Mouse (Mus musculus) forebrain, embryonic 13.5 days (tissue): ENCODE results near the gene Agap3. TPM values are rescaled to one million over a fixed set of nuclear protein-coding genes. Genes with fewer than 3 reads are reported as not detected.
A peak's percentile ranks its signal among the peaks of the same experiment; 100 is the strongest.

Source experiments
- ATAC-seq: fragments of 200-750 bp; cut with Nextera tagmentation; 2 replicates; pipeline ENCODE4 v1.8.0; 2017
- H3K27ac ChIP-seq: fragments of 300-500 bp; sonication (generic); 2 replicates; pipeline ENCODE4 v1.5.1; 2015; ENCODE audit warnings: inconsistent platforms, mild to moderate bottlenecking, moderate library complexity
- H3K27me3 ChIP-seq: fragments of 300-500 bp; sonication (generic); 2 replicates; pipeline ENCODE4 v1.6.1; 2015; ENCODE audit warnings: mild to moderate bottlenecking, inconsistent platforms
- H3K36me3 ChIP-seq: fragments of 300-500 bp; sonication (generic); 2 replicates; pipeline ENCODE4 v1.6.1; 2015; ENCODE audit warnings: mild to moderate bottlenecking, inconsistent platforms; ENCODE audit not compliant: poor library complexity, severe bottlenecking
- H3K4me1 ChIP-seq: fragments of 300-500 bp; sonication (generic); 2 replicates; pipeline ENCODE4 v1.6.1; 2015; ENCODE audit warnings: inconsistent platforms
- H3K4me2 ChIP-seq: fragments of 300-500 bp; sonication (generic); 2 replicates; pipeline ENCODE4 v1.6.1; 2015; ENCODE audit warnings: inconsistent platforms, mild to moderate bottlenecking, moderate library complexity
- H3K4me3 ChIP-seq: fragments of 300-500 bp; sonication (generic); 2 replicates; pipeline ENCODE4 v1.5.1; 2015; ENCODE audit warnings: mild to moderate bottlenecking, inconsistent platforms
- H3K9ac ChIP-seq: fragments of 300-500 bp; sonication (generic); 2 replicates; pipeline ENCODE4 v1.6.1; 2015; ENCODE audit warnings: mild to moderate bottlenecking, inconsistent platforms
- H3K9me3 ChIP-seq: fragments of 300-500 bp; sonication (generic); replicated peaks from 2 replicates; pipeline ENCODE4 v1.6.1; 2016; ENCODE audit warnings: inconsistent platforms
- WGBS: fragments of 180-500 bp; shearing (Covaris S2); methylation state at CpG from one replicate; pipeline ENCODE4 v1.1.7; 2015; 5-methylcytosine and 5-hydroxymethylcytosine counted together
- polyA plus RNA-seq: library from polyadenylated mRNA; unstranded; fragments of >200 nt; fragmentation: Nextera tagmentation; extraction: Ambion mirVana; gene quantifications from 2 replicates; pipeline ENCODE4 v1.2.1, GENCODE M21; 2015

Agap3 gene
- polyA plus RNA-seq: 38.0 and 39.2 TPM in 2 replicates

DNA sequence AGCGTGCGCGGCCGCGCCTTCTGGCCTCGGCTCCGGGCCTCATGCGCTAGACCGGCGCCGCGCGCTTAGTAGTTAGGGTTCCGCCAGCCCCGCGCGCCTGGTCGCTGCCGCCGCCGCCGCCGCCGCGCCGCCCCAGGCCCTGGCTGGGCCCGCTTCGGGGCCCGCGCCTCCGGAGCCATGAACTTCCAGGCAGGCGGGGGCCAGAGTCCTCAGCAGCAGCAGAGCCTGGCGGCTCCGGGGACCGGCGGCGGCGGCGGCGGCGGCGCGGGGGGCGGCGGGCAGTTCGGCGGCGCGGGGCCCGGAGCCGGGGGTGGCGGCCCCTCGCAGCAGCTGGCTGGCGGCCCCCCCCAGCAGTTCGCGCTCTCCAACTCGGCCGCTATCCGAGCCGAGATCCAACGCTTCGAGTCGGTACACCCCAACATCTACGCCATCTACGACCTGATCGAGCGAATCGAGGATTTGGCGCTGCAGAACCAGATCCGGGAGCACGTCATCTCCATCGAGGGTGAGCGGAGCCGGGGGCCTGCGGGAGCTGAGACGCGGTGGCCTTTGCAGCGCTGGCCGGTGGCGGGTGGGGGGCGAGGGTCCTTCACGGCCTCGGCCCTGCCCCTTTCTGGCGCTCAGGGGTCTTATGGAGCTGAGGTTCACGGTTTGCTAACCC lies at the start of gene Agap3:
Gene Agap3 (plus strand): TSS at position 148 of the 661 bp plus-strand sequence.
- Histone ChIP-seq H3K36me3 (peaks cover 8% of the 10 kb centered on the region; the same call in 1 of the 2 replicates), H3K4me2 (peak within 1 kb of the TSS; percentile 100), H3K9me3 (no peaks in the 10 kb centered on the region), H3K9ac (peak within 1 kb of the TSS; percentile 96), H3K4me1 (peaks cover 57% of the 10 kb centered on the region), H3K4me3 (peak within 1 kb of the TSS; percentile 94), H3K27me3 (peaks cover 12% of the 10 kb centered on the region), H3K27ac (peak within 1 kb of the TSS; percentile 93)
- WGBS: under 1% methylated on average over 34 of the region's 85 CpGs
- peak; percentile 58 for ATAC-seq

DNA sequence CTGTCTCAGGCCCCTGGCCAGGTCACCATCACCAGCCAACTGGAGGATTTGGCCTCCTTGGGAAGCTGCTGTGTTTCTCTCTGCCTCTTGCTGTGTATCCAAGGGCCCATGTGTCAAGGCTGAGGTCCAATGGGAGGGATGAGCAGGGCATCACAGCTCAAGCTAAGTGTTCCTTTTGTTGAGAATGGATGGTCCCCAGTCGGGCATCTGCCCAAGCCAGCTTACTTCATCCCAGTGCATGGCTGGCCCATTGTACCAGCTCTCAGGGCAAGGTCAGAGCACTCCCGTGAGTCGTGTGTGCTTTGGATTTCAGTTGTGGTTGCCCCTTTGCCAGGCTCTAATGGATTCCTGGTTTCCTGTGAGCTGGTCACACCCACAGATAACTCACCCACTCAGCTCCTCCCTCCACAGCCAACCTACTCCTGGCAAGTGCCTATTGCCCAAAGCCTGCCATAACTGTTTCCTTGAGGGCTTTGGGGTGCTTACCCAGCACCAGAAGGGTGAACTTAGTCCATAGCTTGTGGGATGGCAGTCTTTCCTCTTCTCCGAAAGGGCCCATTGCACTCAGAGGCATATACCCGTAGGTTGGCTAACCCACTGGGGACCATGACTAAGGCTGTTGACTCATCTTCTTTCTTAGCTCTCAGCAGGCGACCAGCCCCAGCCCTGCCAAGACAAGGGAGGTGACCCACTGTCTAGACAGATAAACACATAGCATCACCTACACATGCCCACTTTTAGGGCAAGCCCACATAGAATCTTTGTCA lies 47.2 kb upstream of the Agap3 start:
- H3K4me1 ChIP-seq: no peaks in the 10 kb centered on the region
- no peak overlapping the region for H3K4me2 ChIP-seq
- H3K36me3 ChIP-seq: peaks cover 66% of the 10 kb centered on the region
- H3K27me3 ChIP-seq: no peaks in the 10 kb centered on the region
- H3K27ac ChIP-seq: no peak overlapping the region
- ATAC-seq: no peak
- no peak overlapping the region for H3K9ac ChIP-seq
- no peak overlapping the region for H3K4me3 ChIP-seq
- WGBS: 81% methylated on average over 6 of the region's 6 CpGs
- no peaks in the 10 kb centered on the region for H3K9me3 ChIP-seq

- no peaks in the 10 kb centered on the region for H3K9me3 ChIP-seq
- H3K4me1 ChIP-seq: no peaks in the 10 kb centered on the region
- H3K27ac ChIP-seq: no peak overlapping the region
- H3K4me2 ChIP-seq: no peak overlapping the region
- no peak for ATAC-seq
- H3K9ac ChIP-seq: no peak overlapping the region
- WGBS: 70% methylated on average over 3 of the region's 3 CpGs
- peaks cover 65% of the 10 kb centered on the region for H3K36me3 ChIP-seq
- no peaks in the 10 kb centered on the region for H3K27me3 ChIP-seq
- no peak overlapping the region for H3K4me3 ChIP-seq
Observed at GRCm38 (mm10) chr5:24405389-24405876, 46.5 kb upstream of the Agap3 start.

DNA sequence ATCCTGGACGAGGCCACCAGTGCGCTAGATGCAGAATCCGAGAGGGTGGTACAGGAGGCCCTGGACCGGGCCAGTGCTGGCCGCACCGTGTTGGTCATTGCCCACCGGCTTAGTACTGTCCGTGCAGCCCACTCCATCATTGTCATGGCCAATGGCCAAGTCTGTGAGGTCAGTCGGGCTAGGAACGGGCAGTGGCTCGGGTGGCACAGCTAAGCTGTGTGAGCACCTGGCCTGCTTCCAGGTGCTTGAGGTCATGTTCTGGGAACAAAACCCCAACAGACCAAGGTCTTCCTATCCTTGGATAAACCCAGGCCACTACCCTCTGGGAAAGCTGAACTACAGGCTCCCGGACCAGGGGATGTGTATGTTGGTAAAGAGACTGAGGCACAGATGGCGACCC lies 43.3 kb upstream of the Agap3 start:
- Histone ChIP-seq H3K4me3 (no peak overlapping the region), H3K27ac (no peak overlapping the region), H3K4me2 (no peak overlapping the region), H3K27me3 (0 out of 2 replicates have a peak, but pooled peaks cover under 1% of the 10 kb centered on the region), H3K4me1 (no peaks in the 10 kb centered on the region), H3K9ac (no peak overlapping the region), H3K9me3 (no peaks in the 10 kb centered on the region), H3K36me3 (peaks cover 36% of the 10 kb centered on the region)
- no peak for ATAC-seq
- 88% methylated on average over 13 of the region's 13 CpGs for WGBS

DNA sequence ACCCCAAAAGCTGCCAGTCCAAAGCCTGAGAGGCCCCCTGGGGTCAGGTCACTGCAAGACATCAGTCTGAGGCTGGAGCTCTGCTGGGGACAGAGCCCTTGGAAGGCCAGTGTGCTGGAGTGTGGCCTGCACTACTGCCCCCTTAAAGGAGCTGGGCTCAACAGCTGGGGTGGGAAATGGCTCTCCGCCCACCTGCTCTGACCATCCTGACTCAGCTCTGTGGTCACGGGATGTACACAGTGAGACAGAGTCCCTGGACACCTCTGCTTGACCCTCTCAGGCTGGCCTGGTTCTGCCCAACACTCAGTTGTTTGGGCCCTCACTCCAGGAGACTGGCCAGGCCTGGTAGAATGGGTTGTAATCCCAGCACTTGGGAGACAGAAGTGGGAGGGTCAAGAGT lies 42.5 kb upstream of the Agap3 start:
- 66% methylated on average over 2 of the region's 2 CpGs for WGBS

GRCm38 (mm10) chr5:24412063-24412462 lies 39.9 kb upstream of the Agap3 start:
- Histone ChIP-seq H3K36me3 (peaks cover 16% of the 10 kb centered on the region), H3K4me1 (peaks cover 11% of the 10 kb centered on the region), H3K4me3 (no peak overlapping the region), H3K9ac (no peak overlapping the region), H3K27me3 (0 out of 2 replicates have a peak, but pooled peaks cover 10% of the 10 kb centered on the region), H3K4me2 (no peak overlapping the region), H3K27ac (no peak overlapping the region), H3K9me3 (no peaks in the 10 kb centered on the region)
- 92% methylated on average over 2 of the region's 2 CpGs for WGBS
- ATAC-seq: no peak

More for the DNA sequence above, 42.5 kb upstream of the Agap3 start:
- Histone ChIP-seq H3K36me3 (peaks cover 35% of the 10 kb centered on the region), H3K9me3 (no peaks in the 10 kb centered on the region), H3K4me3 (no peak overlapping the region), H3K9ac (no peak overlapping the region), H3K27ac (no peak overlapping the region; the same call in 1 of the 2 replicates), H3K4me1 (no peaks in the 10 kb centered on the region), H3K4me2 (no peak overlapping the region), H3K27me3 (0 out of 2 replicates have a peak, but pooled peaks cover 3% of the 10 kb centered on the region)
- ATAC-seq: no peak

DNA sequence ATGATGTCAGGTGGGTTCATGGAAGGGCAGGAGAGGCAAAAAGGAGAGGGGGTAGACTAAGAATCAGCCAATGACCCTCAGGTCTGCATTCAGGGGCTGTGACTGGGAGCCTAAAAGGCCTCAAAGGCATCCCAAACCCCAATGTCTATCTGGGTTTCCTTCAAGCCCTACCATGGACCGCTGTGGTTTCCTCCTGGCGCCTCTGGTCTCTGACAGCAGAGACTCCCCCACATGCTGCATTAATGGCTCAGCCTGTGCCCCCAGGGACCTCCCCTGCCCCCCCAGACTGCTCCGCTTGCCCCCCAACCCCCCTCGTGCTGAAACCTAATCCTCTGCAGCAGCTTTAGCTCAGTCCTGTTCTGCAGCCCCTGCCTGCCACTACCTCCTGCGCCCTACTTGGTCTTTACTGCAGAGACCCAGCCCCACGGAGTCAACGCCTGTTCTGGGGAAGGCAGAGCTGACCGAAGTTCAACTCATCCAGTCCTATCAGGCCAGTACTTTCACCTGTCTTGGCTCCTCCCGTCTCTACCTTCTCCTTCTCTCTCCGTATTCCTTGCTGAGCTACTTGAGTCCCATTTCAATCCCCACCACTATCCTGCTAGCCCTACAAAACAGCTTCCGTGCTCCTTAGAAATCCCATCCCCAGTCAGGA lies 38.8 kb upstream of the Agap3 start, which contains the start of gene Asic3:
Gene Asic3 (plus strand): TSS at position 351 of the 652 bp plus-strand sequence.
- Histone ChIP-seq H3K4me3 (no peak within 1 kb of the TSS), H3K4me2 (no peak within 1 kb of the TSS), H3K4me1 (peaks cover 11% of the 10 kb centered on the region), H3K36me3 (0 out of 2 replicates have a peak, but pooled peaks cover 8% of the 10 kb centered on the region), H3K27ac (no peak within 1 kb of the TSS), H3K9me3 (no peaks in the 10 kb centered on the region), H3K9ac (no peak within 1 kb of the TSS; the same call in 1 of the 2 replicates), H3K27me3 (0 out of 2 replicates have a peak, but pooled peaks cover 10% of the 10 kb centered on the region)
- WGBS: 55% methylated on average over 11 of the region's 11 CpGs
- ATAC-seq: no peak

DNA sequence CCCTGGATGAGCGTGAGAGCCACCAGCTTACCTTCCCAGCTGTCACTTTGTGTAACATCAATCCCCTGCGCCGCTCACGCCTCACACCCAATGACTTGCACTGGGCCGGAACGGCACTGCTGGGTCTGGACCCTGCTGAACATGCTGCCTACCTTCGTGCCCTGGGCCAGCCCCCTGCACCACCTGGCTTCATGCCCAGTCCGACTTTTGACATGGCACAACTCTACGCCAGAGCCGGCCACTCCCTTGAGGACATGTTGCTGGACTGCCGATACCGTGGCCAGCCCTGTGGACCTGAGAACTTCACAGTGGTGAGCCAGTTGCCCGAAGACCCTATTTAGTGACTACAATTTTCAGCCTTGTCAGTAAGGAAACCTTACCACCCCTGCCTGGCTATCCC lies 38.0 kb upstream of the Agap3 start:
- Histone ChIP-seq H3K4me2 (no peak overlapping the region), H3K9ac (no peak overlapping the region), H3K27ac (no peak overlapping the region), H3K9me3 (no peaks in the 10 kb centered on the region), H3K4me3 (no peak overlapping the region), H3K4me1 (peaks cover 11% of the 10 kb centered on the region), H3K36me3 (peaks cover 15% of the 10 kb centered on the region), H3K27me3 (0 out of 2 replicates have a peak, but pooled peaks cover 10% of the 10 kb centered on the region)
- WGBS: 86% methylated on average over 13 of the region's 13 CpGs
- no peak for ATAC-seq

GRCm38 (mm10) chr5:24416222-24416736 lies 35.7 kb upstream of the Agap3 start:
- Histone ChIP-seq H3K4me3 (no peak overlapping the region), H3K4me2 (peak overlapping the region; percentile 38), H3K9me3 (no peaks in the 10 kb centered on the region), H3K4me1 (peaks cover 11% of the 10 kb centered on the region), H3K9ac (peak overlapping the region; percentile 41; the same call in 1 of the 2 replicates), H3K27me3 (0 out of 2 replicates have a peak, but pooled peaks cover 10% of the 10 kb centered on the region), H3K27ac (no peak overlapping the region), H3K36me3 (peaks cover 33% of the 10 kb centered on the region)
- WGBS: 3% methylated on average over 21 of the region's 21 CpGs
- ATAC-seq: peak; percentile 77

GRCm38 (mm10) chr5:24417587-24417986 lies 34.4 kb upstream of the Agap3 start:
- H3K27me3 ChIP-seq: 0 out of 2 replicates have a peak, but pooled peaks cover 10% of the 10 kb centered on the region
- H3K9ac ChIP-seq: no peak overlapping the region
- peaks cover 19% of the 10 kb centered on the region for H3K4me1 ChIP-seq
- H3K36me3 ChIP-seq: peaks cover 37% of the 10 kb centered on the region
- no peak overlapping the region for H3K4me3 ChIP-seq
- ATAC-seq: no peak
- H3K9me3 ChIP-seq: no peaks in the 10 kb centered on the region
- no peak overlapping the region for H3K4me2 ChIP-seq
- H3K27ac ChIP-seq: no peak overlapping the region
- 84% methylated on average over 10 of the region's 10 CpGs for WGBS

DNA sequence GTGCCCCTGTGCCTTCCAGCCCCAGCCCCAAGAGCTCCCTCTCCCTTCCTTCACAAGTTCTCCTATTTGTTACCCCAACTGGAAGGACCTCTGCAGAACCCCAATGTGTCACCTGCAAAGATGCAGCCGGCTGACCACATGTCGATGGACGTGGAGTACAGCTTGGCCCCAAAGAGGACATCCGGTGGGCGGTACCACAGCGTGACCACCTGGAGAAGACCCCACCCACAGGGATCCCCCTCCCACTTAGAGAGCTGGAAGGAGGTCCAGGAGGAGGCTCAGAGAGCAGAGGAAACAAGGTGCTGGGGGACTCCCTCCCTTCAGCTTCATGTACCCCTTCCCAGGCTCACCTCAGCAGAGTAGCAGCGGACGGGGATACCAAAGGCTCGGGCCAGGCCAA lies 31.6 kb upstream of the Agap3 start:
- Histone ChIP-seq H3K27me3 (0 out of 2 replicates have a peak, but pooled peaks cover 7% of the 10 kb centered on the region), H3K9me3 (no peaks in the 10 kb centered on the region), H3K36me3 (peaks cover 37% of the 10 kb centered on the region), H3K4me2 (no peak overlapping the region), H3K27ac (no peak overlapping the region), H3K4me3 (no peak overlapping the region), H3K4me1 (peaks cover 37% of the 10 kb centered on the region), H3K9ac (0 out of 2 replicates have a peak overlapping the region, but pooled peaks have one; percentile 5)
- ATAC-seq: no peak
- 79% methylated on average over 9 of the region's 9 CpGs for WGBS
